Mouse (Mus musculus): Measurements from ENCODE around the gene Cox14. TPM values are rescaled to one million over a fixed set of nuclear protein-coding genes. Genes with fewer than 3 reads are reported as not detected.
"Not testable (repeated sequence)": the region's sequence is repeated elsewhere in the genome, so short reads cannot be mapped to it uniquely, and the experiment has no call there.

Cox14 gene
- polyA plus RNA-seq, 1 experiment = 145 TPM

- H3K36me3 ChIP-seq (replicated peaks; ENCODE audit: low read length) = peaks cover 94% of the 10 kb centered on the region
- H3K27me3 ChIP-seq (replicated peaks) = no peaks in the 10 kb centered on the region
- H3K4me1 ChIP-seq = no peaks in the 10 kb centered on the region
- no peaks in the 10 kb centered on the region for H3K9me3 ChIP-seq
- H3K4me3 ChIP-seq (replicated peaks) = no peak overlapping the region
- TF ChIP-seq FLI1 (IDR thresholded peaks at IDR 0.05; ENCODE audit: low read length) (no peak), GATA1 (IDR thresholded peaks at IDR 0.05; ENCODE audit: borderline replicate concordance, low read length) (no peak)
These were observed 11.3 kb downstream of the Cox14 start for GRCm38 (mm10) chr15:99736675-99737074.

GRCm38 (mm10) chr15:99740229-99740628, 14.8 kb downstream of the Cox14 start:
- H3K4me1 ChIP-seq = no peaks in the 10 kb centered on the region
- peaks cover 96% of the 10 kb centered on the region for H3K36me3 ChIP-seq (replicated peaks; ENCODE audit: low read length)
- TF ChIP-seq FLI1 (IDR thresholded peaks at IDR 0.05; ENCODE audit: low read length) (no peak), GATA1 (IDR thresholded peaks at IDR 0.05; ENCODE audit: borderline replicate concordance, low read length) (no peak)
- H3K4me3 ChIP-seq (replicated peaks) = no peak overlapping the region
- H3K9me3 ChIP-seq = no peaks in the 10 kb centered on the region
- H3K27me3 ChIP-seq (replicated peaks) = no peaks in the 10 kb centered on the region

GRCm38 (mm10) chr15:99754204-99754603, 28.8 kb downstream of the Cox14 start:
- Histone ChIP-seq H3K9me3 (peaks cover 4% of the 10 kb centered on the region), H3K4me3 (replicated peaks) (no peak overlapping the region), H3K4me1 (peaks cover 7% of the 10 kb centered on the region), H3K27me3 (replicated peaks) (no peaks in the 10 kb centered on the region), H3K36me3 (replicated peaks; ENCODE audit: low read length) (peaks cover 37% of the 10 kb centered on the region)
- TF ChIP-seq GATA1 (IDR thresholded peaks at IDR 0.05; ENCODE audit: borderline replicate concordance, low read length) (no peak), FLI1 (IDR thresholded peaks at IDR 0.05; ENCODE audit: low read length) (no peak)

DNA sequence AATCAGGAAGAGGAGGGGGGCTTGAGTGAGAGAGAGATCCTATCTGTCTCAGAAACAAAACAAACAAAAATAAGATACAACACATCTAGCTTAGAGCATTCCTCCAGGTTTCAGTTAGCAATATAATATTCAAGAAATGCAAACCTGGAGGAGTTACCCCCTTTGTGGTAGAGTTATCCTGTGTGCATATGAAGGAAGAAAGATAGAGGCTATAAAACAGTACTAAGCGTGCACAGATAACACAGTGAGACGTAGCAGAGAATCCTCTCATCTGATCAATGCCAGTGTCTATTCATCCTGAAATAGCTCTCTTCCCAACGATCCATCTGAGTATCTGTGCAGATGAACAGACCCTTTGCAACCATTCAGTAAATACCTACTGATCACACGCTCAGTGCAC, 42.0 kb downstream of the Cox14 start:
- Histone ChIP-seq H3K9me3 (peaks cover 35% of the 10 kb centered on the region), H3K4me1 (peaks cover 41% of the 10 kb centered on the region), H3K27me3 (replicated peaks) (no peaks in the 10 kb centered on the region), H3K36me3 (replicated peaks; ENCODE audit: low read length) (peaks cover 43% of the 10 kb centered on the region), H3K4me3 (replicated peaks) (no peak overlapping the region)
- TF ChIP-seq GATA1 (IDR thresholded peaks at IDR 0.05; ENCODE audit: borderline replicate concordance, low read length) (no peak), FLI1 (IDR thresholded peaks at IDR 0.05; ENCODE audit: low read length) (no peak)

DNA sequence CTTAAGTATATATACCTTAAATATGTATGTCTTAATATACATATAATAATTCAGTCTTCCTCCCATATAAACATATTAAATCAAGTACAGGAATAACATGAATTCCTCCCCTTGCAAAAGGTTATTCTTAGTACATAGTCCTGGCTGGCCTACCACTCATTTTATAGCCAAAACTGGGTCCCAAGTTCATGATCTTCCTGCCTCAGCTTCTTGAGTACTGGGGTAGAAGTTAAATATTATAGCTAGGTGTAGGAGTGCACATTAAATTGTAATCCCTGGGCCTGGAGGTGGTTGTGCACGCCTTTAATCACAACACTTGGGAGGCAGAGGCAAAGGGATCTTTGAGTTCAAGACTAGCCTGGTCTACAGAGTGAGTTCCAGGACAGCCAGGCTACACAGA, 43.3 kb downstream of the Cox14 start:
- H3K4me3 ChIP-seq (replicated peaks) = no peak overlapping the region
- H3K27me3 ChIP-seq (replicated peaks) = no peaks in the 10 kb centered on the region
- peaks cover 31% of the 10 kb centered on the region for H3K36me3 ChIP-seq (replicated peaks; ENCODE audit: low read length)
- H3K4me1 ChIP-seq = peaks cover 47% of the 10 kb centered on the region
- peaks cover 24% of the 10 kb centered on the region for H3K9me3 ChIP-seq
- TF ChIP-seq FLI1 (IDR thresholded peaks at IDR 0.05; ENCODE audit: low read length) (no peak), GATA1 (IDR thresholded peaks at IDR 0.05; ENCODE audit: borderline replicate concordance, low read length) (no peak)

DNA sequence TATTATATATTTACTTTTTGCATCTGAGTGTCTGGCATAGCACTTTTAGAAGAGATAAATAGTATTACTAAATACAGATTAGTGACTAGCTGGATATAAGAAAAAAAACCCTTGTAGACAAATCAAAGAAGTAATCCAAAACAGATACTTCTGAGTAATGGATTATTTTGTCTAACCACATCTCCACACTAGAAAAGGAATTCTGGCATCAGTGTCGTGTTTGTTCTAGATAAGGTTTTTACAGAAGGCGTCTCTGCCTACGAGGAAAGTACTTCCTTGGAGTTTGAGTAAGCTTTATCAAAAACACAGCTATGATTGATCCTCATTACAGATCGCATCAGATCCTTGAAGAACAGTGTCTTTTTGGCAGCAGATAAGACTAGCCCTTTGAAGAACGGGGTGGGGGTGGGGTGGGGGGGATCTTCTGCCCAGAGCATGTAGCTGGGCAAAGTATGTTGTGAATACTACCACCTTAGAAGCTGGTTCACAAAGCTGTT, 45.6 kb downstream of the Cox14 start:
- Histone ChIP-seq H3K36me3 (replicated peaks; ENCODE audit: low read length) (peaks cover 10% of the 10 kb centered on the region), H3K4me1 (peaks cover 47% of the 10 kb centered on the region)
- TF ChIP-seq FLI1 (IDR thresholded peaks at IDR 0.05; ENCODE audit: low read length) (no peak), GATA1 (IDR thresholded peaks at IDR 0.05; ENCODE audit: borderline replicate concordance, low read length) (no peak)

DNA sequence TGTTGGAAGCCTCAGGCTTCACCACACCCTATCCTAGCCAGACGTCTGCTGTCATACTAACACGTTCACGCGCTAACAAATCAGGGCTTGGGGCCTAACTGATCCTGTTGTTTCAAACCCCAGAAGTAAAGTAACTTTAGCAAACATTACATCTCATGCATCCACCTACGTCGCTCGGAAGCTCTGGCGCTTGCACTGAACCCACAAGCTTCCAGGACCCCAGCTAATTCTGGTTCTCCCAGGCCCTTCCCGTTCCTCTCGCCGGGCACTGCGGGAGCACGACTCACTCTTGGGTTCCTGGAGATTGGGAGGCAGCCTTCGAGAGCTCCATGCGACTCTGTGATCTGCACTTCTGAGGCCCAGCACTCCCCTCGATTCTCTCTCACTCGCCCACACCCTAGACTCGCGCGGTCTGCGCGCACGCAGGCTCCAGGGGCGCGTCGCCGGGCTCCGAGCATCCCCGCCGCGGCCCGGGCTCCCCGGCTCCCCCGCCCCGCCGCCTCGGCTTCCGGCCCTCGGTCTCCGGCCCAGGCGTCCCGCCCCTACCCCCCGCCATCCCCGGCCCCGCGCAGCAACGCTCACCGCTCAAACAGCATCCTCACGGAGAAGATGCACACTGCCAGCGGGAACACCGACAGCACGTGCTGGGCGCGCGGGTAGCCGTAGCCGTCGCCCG, 46.3 kb downstream of the Cox14 start:
- TF ChIP-seq GATA1 (IDR thresholded peaks at IDR 0.05; ENCODE audit: borderline replicate concordance, low read length) (no peak), FLI1 (IDR thresholded peaks at IDR 0.05; ENCODE audit: low read length) (no peak)
- no peaks in the 10 kb centered on the region for H3K27me3 ChIP-seq (replicated peaks)
- H3K4me3 ChIP-seq (replicated peaks) = peak overlapping the region; percentile 97
- H3K36me3 ChIP-seq (replicated peaks; ENCODE audit: low read length) = peaks cover 3% of the 10 kb centered on the region
- H3K9me3 ChIP-seq = no peaks in the 10 kb centered on the region
- H3K4me1 ChIP-seq = peaks cover 40% of the 10 kb centered on the region

More for the DNA sequence above, 45.6 kb downstream of the Cox14 start:
- H3K4me3 ChIP-seq (replicated peaks) = peak overlapping the region; percentile 97
- H3K9me3 ChIP-seq = peaks cover 3% of the 10 kb centered on the region; the same call in 1 of the 2 replicates
- H3K27me3 ChIP-seq (replicated peaks) = no peaks in the 10 kb centered on the region

- no peaks in the 10 kb centered on the region for H3K9me3 ChIP-seq
- TF ChIP-seq FLI1 (IDR thresholded peaks at IDR 0.05; ENCODE audit: low read length) (no peak), GATA1 (IDR thresholded peaks at IDR 0.05; ENCODE audit: borderline replicate concordance, low read length) (no peak)
- H3K27me3 ChIP-seq (replicated peaks) = no peaks in the 10 kb centered on the region
- H3K4me1 ChIP-seq = peaks cover 36% of the 10 kb centered on the region
- H3K4me3 ChIP-seq (replicated peaks) = peak overlapping the region; percentile 97
- no peaks in the 10 kb centered on the region for H3K36me3 ChIP-seq (replicated peaks; ENCODE audit: low read length)
These were observed 47.0 kb downstream of the Cox14 start for GRCm38 (mm10) chr15:99772277-99772880.

- not testable (repeated sequence) for H3K9me3 ChIP-seq; H3K27me3 ChIP-seq (replicated peaks); H3K36me3 ChIP-seq (replicated peaks; ENCODE audit: low read length)
- H3K4me1 ChIP-seq = peaks cover 33% of the 10 kb centered on the region
- peak within 1 kb of the TSS; percentile 97 for H3K4me3 ChIP-seq (replicated peaks)
These were observed 47.3 kb downstream of the Cox14 start, which contains the start of gene Cers5 for GRCm38 (mm10) chr15:99772881-99772924. Gene Cers5, minus strand, starts transcription at chr15:99772885.

GRCm38 (mm10) chr15:99772925-99773324, 47.5 kb downstream of the Cox14 start:
- Histone ChIP-seq H3K9me3 (no peaks in the 10 kb centered on the region), H3K36me3 (replicated peaks; ENCODE audit: low read length) (no peaks in the 10 kb centered on the region), H3K4me3 (replicated peaks) (peak overlapping the region; percentile 97), H3K4me1 (peaks cover 31% of the 10 kb centered on the region), H3K27me3 (replicated peaks) (no peaks in the 10 kb centered on the region)
- TF ChIP-seq GATA1 (IDR thresholded peaks at IDR 0.05; ENCODE audit: borderline replicate concordance, low read length) = no peak
- TF ChIP-seq FLI1 (IDR thresholded peaks at IDR 0.05; ENCODE audit: low read length) = no peak

Other genes starting within 250 kb of the Cox14 start
- 0.14 TPM in 1 of 2 replicates, not detected in the other for gene Faim2, start 197.5 kb upstream of the Cox14 start, polyA plus RNA-seq (2012; ENCODE audit: insufficient read depth, low replicate concordance)
- not detected in 2 replicates for gene Aqp2, start 146.6 kb upstream of the Cox14 start, polyA plus RNA-seq (2012; ENCODE audit: insufficient read depth, low replicate concordance)
- gene Aqp5, start 134.8 kb upstream of the Cox14 start, polyA plus RNA-seq (2012; ENCODE audit: insufficient read depth, low replicate concordance) = not detected in 2 replicates
- gene Aqp6, start 124.2 kb upstream of the Cox14 start, polyA plus RNA-seq (2012; ENCODE audit: insufficient read depth, low replicate concordance) = not detected in 2 replicates
- 3.6 and 7.7 TPM in 2 replicates for gene Racgap1, start 74.0 kb upstream of the Cox14 start, polyA plus RNA-seq (2012; ENCODE audit: insufficient read depth, low replicate concordance)
- gene Asic1, start 55.2 kb upstream of the Cox14 start, polyA plus RNA-seq (2012; ENCODE audit: insufficient read depth, low replicate concordance) = not detected in 2 replicates
- gene Smarcd1, start 23.5 kb upstream of the Cox14 start, polyA plus RNA-seq (2012; ENCODE audit: insufficient read depth, low replicate concordance) = 20.3 and 45.0 TPM in 2 replicates
- gene Gm17349, start 20.1 kb upstream of the Cox14 start, polyA plus RNA-seq (2012; ENCODE audit: insufficient read depth, low replicate concordance) = 17.1 TPM in 1 of 2 replicates, not detected in the other
- 0.34 TPM in 1 of 2 replicates, not detected in the other for gene Gpd1, start 8.1 kb upstream of the Cox14 start, polyA plus RNA-seq (2012; ENCODE audit: insufficient read depth, low replicate concordance)
- 3.2 and 13.6 TPM in 2 replicates for gene Cers5, start 47.3 kb downstream of the Cox14 start, polyA plus RNA-seq (2012; ENCODE audit: insufficient read depth, low replicate concordance)
- gene Lima1, start 149.8 kb downstream of the Cox14 start, polyA plus RNA-seq (2012; ENCODE audit: insufficient read depth, low replicate concordance) = 0.75 and 1.3 TPM in 2 replicates
- gene Fam186a, start 241.4 kb downstream of the Cox14 start, polyA plus RNA-seq (2012; ENCODE audit: insufficient read depth, low replicate concordance) = 0.28 TPM in 1 of 2 replicates, not detected in the other
- 2.8 TPM in 1 of 2 replicates, not detected in the other for gene Larp4, start 244.4 kb downstream of the Cox14 start, polyA plus RNA-seq (2012; ENCODE audit: insufficient read depth, low replicate concordance)